Comparison of ENCODE assay signal across 9 mouse cellular contexts in the genomic region with DNA sequence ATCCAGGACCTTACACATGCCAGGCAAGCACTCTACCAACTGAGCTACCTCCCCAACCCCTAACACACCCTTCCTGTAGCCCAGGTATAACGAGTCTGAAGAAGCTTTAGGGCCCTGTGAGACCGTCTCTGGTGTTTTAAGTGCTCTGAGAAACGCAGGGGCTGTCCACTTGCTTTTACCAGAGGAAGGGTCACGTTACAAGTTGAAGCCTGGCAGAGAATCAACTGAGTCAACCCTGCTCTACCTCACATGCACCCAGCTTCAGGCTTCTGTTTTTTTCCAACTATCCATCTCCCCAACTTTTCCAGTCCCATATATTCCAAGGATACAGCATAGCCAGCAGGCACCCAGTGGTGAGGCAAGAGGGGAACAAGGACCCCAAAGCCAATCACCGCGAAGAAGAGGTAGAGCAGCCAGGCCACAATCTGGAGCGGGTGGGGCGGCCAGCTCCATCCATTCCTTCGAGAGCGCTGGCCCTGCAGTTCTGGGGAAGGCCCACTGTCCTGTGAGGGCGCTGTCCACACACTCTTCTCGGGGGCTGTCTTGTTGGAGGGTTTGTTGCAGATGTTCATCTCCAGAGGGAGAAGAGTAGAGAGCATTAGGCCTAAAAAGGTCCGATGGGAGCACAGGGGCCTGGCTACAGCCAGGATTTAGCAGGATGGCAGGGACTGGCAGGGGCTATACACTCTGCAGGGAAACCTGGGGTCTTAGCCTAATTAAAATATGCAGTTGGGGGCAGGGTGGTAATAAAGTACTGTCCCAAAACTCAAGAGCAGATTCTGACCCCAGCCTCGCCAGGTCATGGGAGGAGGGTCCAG. TPM values are rescaled to one million over a fixed set of nuclear protein-coding genes. Genes with fewer than 3 reads are reported as not detected.
A peak's percentile ranks its signal among the peaks of the same experiment; 100 is the strongest.
DNase-seq lines count a peak whose midpoint lies in the region; ATAC-seq and TF ChIP-seq lines count a peak whose summit lies in the region.
"Had no signal": no experiment of that assay in that cellular context is flagged by ENCODE, and none has a peak within 500 bp of the region (broad histone marks: within the 10 kb centered on the region; RNA-seq: fewer than 3 reads in every experiment).

No protein-coding gene starts in this region.

- H3K4me2 ChIP-seq in intestine, embryonic 14.5 days (ENCODE audit: low read length), result no peak overlapping the region
- H3K4me2 ChIP-seq in stomach, embryonic 16.5 days (ENCODE audit: low read depth, low read length), result no peak overlapping the region
- H3K4me2 ChIP-seq: heart, embryonic 13.5 days had no signal

- DNase-seq in cerebellum, postnatal 10 days, result peak; percentile 79 to 82
- no peak for DNase-seq in cerebellum, adult 9-10 months
- no peak for DNase-seq in MEL (ENCODE audit: low read depth, low spot score)
- peak; percentile 81 for DNase-seq in gastrocnemius, adult 18-20 months (ENCODE audit: low spot score)
- DNase-seq in intestine, embryonic 14.5 days (ENCODE audit: low spot score), result no peak
- peak; percentile 52 for DNase-seq in lung, postnatal 25 days (ENCODE audit: low spot score)
- no peak for DNase-seq in left cerebral cortex, adult 11 months (ENCODE audit: low spot score)

- no peaks in the 10 kb centered on the region for H3K36me3 ChIP-seq in MEL (ENCODE audit: control insufficient read depth in 1 of 2, insufficient read depth in 2 of 2, low read length in 2 of 2)
- H3K36me3 ChIP-seq in intestine, embryonic 14.5 days (ENCODE audit: control insufficient read depth, insufficient read depth, low read length), result peaks cover 14% of the 10 kb centered on the region; the same call in 1 of the 2 replicates
- H3K36me3 ChIP-seq in stomach, embryonic 16.5 days (ENCODE audit: control insufficient read depth, insufficient read depth, low read length), result 0 out of 2 replicates have a peak, but pooled peaks cover 3% of the 10 kb centered on the region

- H3K4me1 ChIP-seq in MEL (ENCODE audit: control insufficient read depth in 1 of 2, insufficient read depth in 2 of 2, low read length in 2 of 2), result no peaks in the 10 kb centered on the region
- H3K4me1 ChIP-seq in intestine, embryonic 14.5 days (replicated peaks; ENCODE audit: control insufficient read depth, insufficient read depth, low read length), result 0 out of 2 replicates have a peak, but pooled peaks cover 3% of the 10 kb centered on the region
- peaks cover 3% of the 10 kb centered on the region; the same call in 1 of the 2 replicates for H3K4me1 ChIP-seq in stomach, embryonic 16.5 days (ENCODE audit: control insufficient read depth, insufficient read depth, low read length)

- TF ChIP-seq RAD21 in MEL (IDR thresholded peaks at IDR 0.05; ENCODE audit: low read depth, low read length), result no peak

- H3K9me3 ChIP-seq in MEL (replicated peaks; ENCODE audit: insufficient read depth, low read length), result no peaks in the 10 kb centered on the region
- no peaks in the 10 kb centered on the region for H3K9me3 ChIP-seq in intestine, embryonic 14.5 days (ENCODE audit: control insufficient read depth, low read length)
- H3K9me3 ChIP-seq in stomach, embryonic 16.5 days (replicated peaks; ENCODE audit: control insufficient read depth, low read length), result no peaks in the 10 kb centered on the region
- H3K9me3 ChIP-seq: heart, embryonic 13.5 days had no signal

- H3K4me3 ChIP-seq in MEL (ENCODE audit: control insufficient read depth in 1 of 2, insufficient read depth in 1 of 2, low read depth in 2 of 2, low read length in 2 of 2), result no peak overlapping the region
- no peak overlapping the region for H3K4me3 ChIP-seq in intestine, embryonic 14.5 days (ENCODE audit: low read depth, low read length)
- no peak overlapping the region for H3K4me3 ChIP-seq in stomach, embryonic 16.5 days (replicated peaks; ENCODE audit: low read length)
- H3K4me3 ChIP-seq: heart, embryonic 13.5 days had no signal

- no peak for TF ChIP-seq EP300 in MEL (IDR thresholded peaks at IDR 0.05; ENCODE audit: low read depth in 1 of 2, low read length in 2 of 2)

- TF ChIP-seq CTCF in MEL (IDR thresholded peaks at IDR 0.05 in 2 of 3, conservative IDR thresholded peaks at IDR 0.05 in 1 of 3; ENCODE audit: control insufficient read depth in 1 of 3, insufficient read depth in 1 of 3, low read depth in 2 of 3, low read length in 3 of 3, poor library complexity in 1 of 3, severe bottlenecking in 1 of 3), result peak in 2 of 3 experiments; percentile 37 to 43; a peak in 4 of 6 replicates

- 40% methylated on average over 14 of the region's 14 CpGs for WGBS in intestine, embryonic 14.5 days
- 40% methylated on average over 14 of the region's 14 CpGs for WGBS in stomach, embryonic 16.5 days

- no peak overlapping the region for H3K9ac ChIP-seq in MEL (ENCODE audit: control insufficient read depth, low read depth, low read length, poor library complexity, severe bottlenecking)
- H3K9ac ChIP-seq in intestine, embryonic 14.5 days (ENCODE audit: low read length), result no peak overlapping the region
- H3K9ac ChIP-seq in stomach, embryonic 16.5 days (ENCODE audit: low read length), result no peak overlapping the region
- H3K9ac ChIP-seq: heart, embryonic 13.5 days had no signal

- ATAC-seq in intestine, embryonic 14.5 days (replicated peaks; ENCODE audit: low FRiP score, low TSS enrichment, low read depth), result peak; percentile 28; the same call in 1 of the 2 replicates
- ATAC-seq in stomach, embryonic 16.5 days (ENCODE audit: insufficient read depth, low FRiP score), result peak; percentile 26; the same call in 1 of the 2 replicates

- no peaks in the 10 kb centered on the region for H3K27me3 ChIP-seq in MEL (ENCODE audit: control insufficient read depth in 1 of 2, insufficient read depth in 2 of 2, low read length in 2 of 2)
- no peaks in the 10 kb centered on the region for H3K27me3 ChIP-seq in intestine, embryonic 14.5 days (replicated peaks; ENCODE audit: control insufficient read depth, insufficient read depth, low read length)
- no peaks in the 10 kb centered on the region for H3K27me3 ChIP-seq in stomach, embryonic 16.5 days (ENCODE audit: control insufficient read depth, insufficient read depth, low read length)
- H3K27me3 ChIP-seq: heart, embryonic 13.5 days had no signal

- no peak overlapping the region for H3K27ac ChIP-seq in MEL (ENCODE audit: control insufficient read depth, low read depth, low read length)
- H3K27ac ChIP-seq in intestine, embryonic 14.5 days (ENCODE audit: low read depth), result no peak overlapping the region
- no peak overlapping the region for H3K27ac ChIP-seq in stomach, embryonic 16.5 days (ENCODE audit: low read length)
- H3K27ac ChIP-seq: heart, embryonic 13.5 days had no signal

- H3K79me2 ChIP-seq in MEL (ENCODE audit: control insufficient read depth, insufficient read depth, low read length, poor library complexity), result no peaks in the 10 kb centered on the region

- no peak for TF ChIP-seq POLR2A in MEL (IDR thresholded peaks at IDR 0.05; ENCODE audit: control insufficient read depth in 1 of 2, insufficient read depth in 1 of 2, low read depth in 1 of 2, low read length in 2 of 2, poor library complexity in 1 of 2)

TF ChIP-seq in MEL, 35 proteins besides CTCF, POLR2A, EP300 and RAD21:
- TF ChIP-seq MAX (IDR thresholded peaks at IDR 0.05; ENCODE audit: low read length) (no peak), ZNF384 (IDR thresholded peaks at IDR 0.05; ENCODE audit: low read depth, low read length) (no peak), ELF1 (IDR thresholded peaks at IDR 0.05; ENCODE audit: low read depth, low read length) (no peak), TCF12 (IDR thresholded peaks at IDR 0.05; ENCODE audit: low read depth, low read length) (no peak), MAZ (IDR thresholded peaks at IDR 0.05; ENCODE audit: low read depth, low read length) (no peak), UBTF (IDR thresholded peaks at IDR 0.05; ENCODE audit: borderline replicate concordance, insufficient read depth, low read depth, low read length) (no peak), TBP (IDR thresholded peaks at IDR 0.05; ENCODE audit: low read depth, low read length) (no peak), GABPA (IDR thresholded peaks at IDR 0.05; ENCODE audit: low read depth, low read length) (no peak), MYC (IDR thresholded peaks at IDR 0.05; ENCODE audit: low read depth, low read length) (no peak), SIN3A (IDR thresholded peaks at IDR 0.05; ENCODE audit: low read length) (no peak), KAT2A (conservative IDR thresholded peaks at IDR 0.05; ENCODE audit: low read depth, low read length) (no peak), HCFC1 (IDR thresholded peaks at IDR 0.05; ENCODE audit: low read depth, low read length) (no peak), SMC3 (IDR thresholded peaks at IDR 0.05; ENCODE audit: low read depth, low read length) (no peak), MXI1 (IDR thresholded peaks at IDR 0.05; ENCODE audit: low read depth, low read length) (no peak), NRF1 (IDR thresholded peaks at IDR 0.05; ENCODE audit: insufficient read depth, low read depth, low read length, poor library complexity, severe bottlenecking) (no peak), GATA1 (IDR thresholded peaks at IDR 0.05; ENCODE audit: low read depth, low read length) (no peak)

RNA-seq across cellular contexts. Expression of gene Tppp3, which starts 12.1 kb away (rescaled TPM):
- total RNA-seq in MEL (2012; rRNA removed), result 0.42 and 0.81 TPM in 2 replicates
- polyA plus RNA-seq in MEL (2012; ENCODE audit: insufficient read depth in 1 of 2, insufficient read length in 2 of 2, low read depth in 1 of 2, low replicate concordance in 2 of 2, missing spikeins in 1 of 2), result 1 to 10 TPM in 1 of 2 experiments, not detected in 1; 1.7 TPM
- total RNA-seq in gastrocnemius, adult 18-20 months (2021), result 10 to 100 TPM; 47.9 to 56.7 TPM
- 36.2 and 39.8 TPM in 2 replicates for polyA plus RNA-seq in intestine, embryonic 14.5 days (2014; fragmentation: Nextera tagmentation; extraction: Ambion mirVana)
- 70.3 and 79.3 TPM in 2 replicates for polyA plus RNA-seq in stomach, embryonic 16.5 days (2015; fragmentation: Nextera tagmentation; extraction: Ambion mirVana)

RNA-seq across cellular contexts. Expression of gene Zdhhc1, which starts 13.3 kb away (rescaled TPM):
- total RNA-seq in MEL (2012; rRNA removed), result 4.7 and 4.9 TPM in 2 replicates
- polyA plus RNA-seq in MEL (2012; ENCODE audit: insufficient read depth in 1 of 2, insufficient read length in 2 of 2, low read depth in 1 of 2, low replicate concordance in 2 of 2, missing spikeins in 1 of 2), result 10 to 100 TPM in 1 of 2 experiments, not detected in 1; 11.5 TPM
- 10 to 100 TPM; 10.3 to 11.6 TPM for total RNA-seq in gastrocnemius, adult 18-20 months (2021)
- polyA plus RNA-seq in intestine, embryonic 14.5 days (2014; fragmentation: Nextera tagmentation; extraction: Ambion mirVana), result 25.0 and 25.2 TPM in 2 replicates
- polyA plus RNA-seq in stomach, embryonic 16.5 days (2015; fragmentation: Nextera tagmentation; extraction: Ambion mirVana), result 33.8 and 34.6 TPM in 2 replicates

RNA-seq across cellular contexts. Expression of gene Hsd11b2, which starts 35.1 kb away (rescaled TPM):
- total RNA-seq in MEL (2012; rRNA removed), result 0.27 TPM in 1 of 2 replicates, not detected in the other
- 1 to 10 TPM in 1 of 2 experiments, not detected in 1; 2.1 TPM for polyA plus RNA-seq in MEL (2012; ENCODE audit: insufficient read depth in 1 of 2, insufficient read length in 2 of 2, low read depth in 1 of 2, low replicate concordance in 2 of 2, missing spikeins in 1 of 2)
- total RNA-seq in gastrocnemius, adult 18-20 months (2021), result under 1 TPM in 1 of 2 experiments, not detected in 1; 0.11 TPM
- 3.1 and 3.8 TPM in 2 replicates for polyA plus RNA-seq in intestine, embryonic 14.5 days (2014; fragmentation: Nextera tagmentation; extraction: Ambion mirVana)
- polyA plus RNA-seq in stomach, embryonic 16.5 days (2015; fragmentation: Nextera tagmentation; extraction: Ambion mirVana), result 2.5 and 2.8 TPM in 2 replicates

Comparison
In these comparisons a context has a peak if more than half of its experiments do, and no peak if none do; other contexts are left out.
1. DNase-seq: peak in cerebellum, postnatal 10 days (2 of 2), gastrocnemius, adult 18-20 months (single experiment) and lung, postnatal 25 days (single experiment); none in cerebellum, adult 9-10 months (single experiment), MEL (single experiment), intestine, embryonic 14.5 days (single experiment) and left cerebral cortex, adult 11 months (single experiment).
2. RNA of gene Tppp3, which starts 12.1 kb away (polyA plus RNA-seq): 70.3 to 79.3 TPM in stomach, embryonic 16.5 days and 36.2 to 39.8 TPM in intestine, embryonic 14.5 days; 1.7 TPM in MEL; every median in the first group is over 10 times any median in the second.